Mouse (Mus musculus) WW6 (cell line): Measurements from ENCODE around the gene Ms4a6b.
"Not testable (repeated sequence)": the region's sequence is repeated elsewhere in the genome, so short reads cannot be mapped to it uniquely, and the experiment has no call there.

Experiments used
- DNase-seq: peaks from one replicate; pipeline ENCODE4 v3.0.0-alpha.2; 2013; ENCODE audit warnings: low read depth, low spot score

Ms4a6b gene

DNA sequence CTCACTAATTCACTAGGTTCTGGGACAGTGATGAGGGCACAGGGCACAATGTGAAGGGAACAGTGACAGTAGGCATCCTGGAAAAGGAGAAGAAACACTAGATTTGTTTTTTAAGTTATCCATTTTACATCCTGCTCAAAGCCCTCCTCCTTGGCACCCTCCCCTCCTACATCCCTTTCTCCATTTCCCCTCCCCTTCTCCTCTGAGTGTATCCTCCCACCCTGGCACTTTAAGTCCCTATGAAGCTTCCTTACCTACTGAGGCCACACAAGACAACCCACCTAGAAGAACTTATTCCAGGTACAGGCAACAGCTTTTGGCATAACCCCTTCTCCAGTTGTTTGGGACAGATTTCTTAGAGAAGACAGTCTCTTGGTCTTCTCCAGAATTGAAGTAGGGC lies at the start of gene Ms4a6b:
Gene Ms4a6b (plus strand): TSS at position 267 of the 400 bp plus-strand sequence.
- no peak for DNase-seq

DNA sequence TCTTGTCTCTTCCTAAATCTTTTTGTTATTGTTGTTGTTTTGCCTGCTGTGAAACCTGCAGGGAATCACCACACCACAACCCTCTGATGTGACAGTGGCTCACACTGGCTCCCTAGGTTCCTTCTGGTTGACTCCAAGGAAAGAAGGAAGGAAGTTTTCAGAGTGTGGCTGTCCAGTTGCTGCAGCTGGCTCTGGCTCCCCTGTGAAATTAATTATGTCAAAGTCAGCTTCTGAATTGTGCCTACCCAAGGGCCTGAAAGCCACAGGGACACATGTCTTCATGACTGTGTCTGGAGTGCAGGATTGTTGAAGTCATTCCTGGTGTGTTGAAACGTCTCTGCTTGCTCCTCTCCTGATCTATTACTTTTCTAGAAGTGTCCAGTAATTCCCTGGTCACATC lies 48.0 kb upstream of the Ms4a6b start:
- not testable (repeated sequence) for DNase-seq

DNA sequence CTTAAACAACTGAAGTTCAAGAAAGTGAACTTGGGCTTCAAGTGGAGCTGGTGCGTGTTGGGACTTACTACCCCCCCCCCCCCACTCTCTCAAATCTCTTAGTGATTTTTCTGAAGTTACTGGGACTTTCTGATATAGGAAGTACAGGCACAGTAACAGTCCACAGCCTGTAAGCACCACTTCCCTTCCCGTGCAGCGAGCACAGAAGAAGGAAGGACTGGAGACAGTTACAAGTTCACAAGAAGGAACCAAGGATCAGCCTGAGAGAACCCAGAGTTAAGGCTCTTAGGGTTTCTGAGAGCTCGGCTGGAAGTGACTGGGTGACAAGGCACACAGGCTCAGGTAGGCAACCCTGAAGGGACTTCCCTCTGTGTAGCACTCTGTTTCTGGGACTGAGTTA lies 47.1 kb upstream of the Ms4a6b start, which contains the start of gene Ms4a6c:
Gene Ms4a6c (plus strand): TSS at position 152 of the 400 bp plus-strand sequence.
- DNase-seq, result not testable (repeated sequence)

DNA sequence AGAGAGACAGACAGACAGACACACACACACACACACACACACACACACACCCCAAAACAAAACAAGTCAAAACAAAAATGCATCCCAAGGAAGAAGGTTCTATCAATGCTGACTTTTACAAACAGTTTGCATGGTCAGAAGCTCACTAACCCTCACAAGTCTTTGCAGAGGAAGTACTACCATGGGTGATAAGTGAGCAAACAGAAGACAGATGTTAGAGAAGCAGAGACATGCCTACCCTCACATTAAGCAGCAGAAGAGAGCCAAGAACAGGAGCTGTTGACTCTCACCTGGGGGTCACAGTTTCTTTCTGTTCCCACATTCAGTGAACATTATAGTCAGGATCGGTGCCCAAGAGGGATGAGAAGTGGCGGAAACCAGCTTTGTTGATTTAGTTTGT lies 36.6 kb upstream of the Ms4a6b start:
- DNase-seq, result no peak

DNA sequence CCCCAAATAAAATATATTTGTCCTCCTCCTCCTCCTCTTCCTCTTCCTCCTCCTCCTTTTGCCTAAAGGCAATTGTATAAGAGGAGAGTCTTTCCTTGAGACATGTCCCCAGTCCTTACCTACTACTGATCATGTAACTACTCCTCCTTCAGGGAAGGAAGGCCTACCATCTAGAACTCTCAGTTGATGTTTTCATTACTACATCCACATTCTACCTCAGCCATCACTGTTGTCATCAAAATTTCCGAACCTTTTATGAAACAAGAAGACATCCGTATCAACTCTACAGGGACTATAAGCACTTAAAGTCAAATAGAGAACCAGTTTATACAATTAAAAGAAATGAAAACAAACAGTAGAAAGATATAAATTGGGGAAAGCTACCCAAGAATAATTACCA lies 33.6 kb upstream of the Ms4a6b start:
- no peak for DNase-seq

DNA sequence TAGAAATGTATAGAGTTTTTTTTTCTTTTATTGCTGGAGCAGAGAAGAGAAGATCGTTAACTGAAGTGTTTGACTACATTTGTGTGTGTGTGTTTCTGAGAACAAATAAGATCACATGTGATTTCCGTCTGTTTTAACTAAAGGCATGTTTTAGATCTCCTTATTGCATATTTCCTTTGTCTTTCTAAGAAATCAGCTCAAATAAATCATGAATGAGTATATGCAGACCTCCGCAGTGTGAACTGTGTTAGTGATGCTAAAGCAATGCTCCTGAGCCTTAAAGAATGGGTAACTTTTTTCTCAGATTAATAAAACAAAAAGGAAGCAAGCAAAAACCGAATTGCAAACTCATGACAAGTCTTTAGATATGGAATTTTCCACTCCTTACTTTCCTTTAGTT lies 32.4 kb upstream of the Ms4a6b start:
- DNase-seq, result no peak

DNA sequence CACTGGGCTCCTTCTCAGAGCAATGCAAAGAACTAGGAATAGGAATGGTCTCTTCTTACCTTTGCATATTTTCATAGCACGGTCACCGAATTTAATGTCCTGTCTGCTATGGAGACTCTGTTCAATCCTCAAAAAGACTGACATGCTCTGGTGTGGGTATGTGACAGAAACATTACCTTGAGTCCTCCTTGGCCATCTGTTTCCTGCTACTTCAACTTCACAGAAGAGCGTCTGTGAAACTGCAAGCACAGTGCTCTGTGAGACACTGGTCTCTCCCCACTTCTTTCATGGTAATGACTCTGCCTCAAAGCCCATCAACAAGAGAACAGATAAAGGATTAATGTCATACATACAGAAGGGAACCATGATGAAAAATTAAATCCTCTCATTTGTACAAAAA lies 31.9 kb upstream of the Ms4a6b start:
- DNase-seq, result no peak

DNA sequence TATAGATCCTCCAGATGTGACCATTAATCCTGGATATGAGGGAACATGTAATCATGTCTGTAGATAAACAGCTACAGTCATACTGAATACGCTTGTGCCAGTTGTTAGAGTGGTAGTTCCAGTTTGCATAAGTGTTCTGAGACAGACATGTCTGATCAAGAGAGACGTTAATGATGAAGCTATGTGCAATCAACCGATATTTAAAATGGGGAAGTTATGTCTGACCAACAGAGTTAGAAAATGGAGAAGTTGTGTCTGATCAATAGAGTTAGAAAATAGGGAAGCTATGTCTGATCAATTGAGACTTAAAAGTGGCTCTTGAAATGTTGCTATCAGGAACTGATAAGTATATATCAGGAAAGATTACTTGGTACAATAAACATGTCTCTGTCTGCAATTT lies 31.0 kb upstream of the Ms4a6b start:
- DNase-seq, result no peak

DNA sequence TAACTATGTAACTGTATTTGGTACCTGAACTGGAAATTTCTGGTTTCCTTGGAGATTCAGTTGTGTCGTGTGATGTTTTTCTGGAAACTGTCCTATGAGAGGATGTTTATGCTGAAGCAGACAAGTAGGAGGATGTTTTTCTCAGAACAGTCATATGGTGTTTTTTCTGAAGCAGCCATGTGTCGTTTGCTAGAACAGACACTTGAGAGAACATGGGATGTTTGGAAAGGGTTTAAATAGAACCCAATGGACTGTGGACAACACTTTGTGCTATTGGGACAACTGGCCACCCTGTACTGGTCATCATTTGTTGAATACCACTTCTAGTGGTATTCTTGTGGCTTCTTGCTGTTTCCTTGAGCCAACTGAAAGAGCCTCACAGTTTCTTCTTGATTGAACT lies 30.6 kb upstream of the Ms4a6b start, which contains the start of gene Gm8369:
Gene Gm8369 (plus strand): TSS at position 193 of the 400 bp plus-strand sequence.
- DNase-seq, result no peak

DNA sequence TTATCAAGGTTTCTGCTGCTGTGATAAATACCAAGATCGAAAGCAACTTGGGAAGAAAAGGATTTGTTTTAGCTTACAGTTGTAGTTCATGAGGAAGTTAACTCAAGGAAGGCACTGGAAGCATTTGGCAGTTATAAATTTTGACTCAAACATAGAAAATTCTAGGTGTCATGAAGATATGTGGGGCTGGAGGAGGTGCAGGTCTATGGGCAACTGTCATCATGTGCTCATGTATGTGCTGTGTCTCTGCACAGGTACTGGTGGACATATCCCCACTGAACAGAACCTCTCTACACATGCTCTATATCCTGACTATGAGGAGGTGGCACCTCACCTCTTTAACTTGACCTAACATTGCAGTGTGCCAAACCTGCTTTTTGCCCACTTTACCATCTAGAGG lies 29.7 kb upstream of the Ms4a6b start:
- no peak for DNase-seq

DNA sequence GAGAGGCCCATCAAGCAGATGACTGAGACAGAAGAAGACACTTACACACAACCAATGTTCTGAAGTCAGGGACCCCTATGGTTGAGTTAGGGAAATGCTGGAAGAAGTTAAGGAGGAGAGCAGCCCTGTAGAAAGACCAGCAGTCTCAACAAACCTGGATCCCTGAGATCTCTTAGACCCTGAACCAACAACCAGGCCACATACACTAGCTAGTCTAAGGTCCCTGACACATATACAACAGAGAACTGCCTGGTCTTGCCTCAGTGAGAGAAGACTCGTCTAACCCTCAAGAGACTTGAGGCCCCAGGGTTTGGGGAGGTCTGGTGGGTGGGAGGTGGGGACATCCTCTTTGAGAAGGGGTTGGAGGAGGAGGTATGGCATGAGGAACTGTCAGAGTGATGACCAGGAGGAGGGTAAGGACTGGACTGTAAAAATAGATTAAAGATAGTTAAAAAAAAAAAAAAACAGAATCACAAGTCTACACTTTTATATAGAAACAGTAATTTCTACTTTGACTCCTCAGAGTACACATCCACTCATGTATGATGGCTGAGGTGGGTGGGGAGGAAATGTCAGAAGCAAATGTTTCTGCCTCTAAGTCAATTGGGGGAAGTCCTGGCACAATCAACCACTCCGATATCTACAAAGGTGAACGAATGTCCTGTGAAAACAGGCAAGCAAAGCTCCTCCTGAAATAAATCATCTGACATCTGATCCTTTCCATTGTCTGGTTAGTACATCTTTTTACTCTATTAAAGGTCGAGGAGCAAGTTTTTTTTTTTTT lies 24.7 kb upstream of the Ms4a6b start:
- no peak for DNase-seq

DNA sequence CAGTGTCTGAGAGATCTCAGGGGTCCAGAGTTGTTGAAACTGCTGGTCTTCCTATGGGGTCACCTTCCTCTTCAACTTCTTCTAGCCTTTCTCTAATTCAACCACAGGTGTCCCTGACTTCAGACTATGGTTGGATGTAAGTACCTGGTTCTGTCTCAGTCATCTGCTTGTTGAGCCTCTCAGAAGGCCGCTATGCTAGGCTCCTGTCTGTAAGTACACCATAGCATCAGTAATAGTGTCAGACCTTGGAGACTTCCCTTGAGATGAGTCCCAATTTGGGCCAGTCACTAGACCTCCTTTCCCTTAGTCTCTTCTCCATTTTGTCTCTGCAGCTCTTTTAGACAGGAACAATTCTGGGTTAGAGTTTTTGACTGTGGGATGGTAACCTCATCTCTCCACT lies 23.6 kb upstream of the Ms4a6b start:
- no peak for DNase-seq

DNA sequence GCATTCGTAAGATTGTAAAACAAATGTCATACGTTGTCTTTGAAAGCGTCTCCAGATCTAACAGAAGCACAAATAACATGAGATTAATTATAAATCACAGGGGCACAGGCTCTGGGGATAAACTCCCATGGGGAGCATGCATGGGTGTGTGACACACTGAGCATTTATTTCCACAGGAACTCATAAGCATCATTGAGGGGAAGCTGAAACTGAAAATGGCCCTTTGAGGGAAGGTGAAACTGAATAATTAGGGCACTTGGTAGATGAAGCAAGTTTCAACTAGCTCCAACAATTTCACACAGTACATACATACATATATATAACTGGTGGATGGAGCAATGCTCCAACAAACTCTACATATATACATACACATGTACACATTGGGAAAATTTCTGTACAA lies 21.8 kb upstream of the Ms4a6b start:
- no peak for DNase-seq

DNA sequence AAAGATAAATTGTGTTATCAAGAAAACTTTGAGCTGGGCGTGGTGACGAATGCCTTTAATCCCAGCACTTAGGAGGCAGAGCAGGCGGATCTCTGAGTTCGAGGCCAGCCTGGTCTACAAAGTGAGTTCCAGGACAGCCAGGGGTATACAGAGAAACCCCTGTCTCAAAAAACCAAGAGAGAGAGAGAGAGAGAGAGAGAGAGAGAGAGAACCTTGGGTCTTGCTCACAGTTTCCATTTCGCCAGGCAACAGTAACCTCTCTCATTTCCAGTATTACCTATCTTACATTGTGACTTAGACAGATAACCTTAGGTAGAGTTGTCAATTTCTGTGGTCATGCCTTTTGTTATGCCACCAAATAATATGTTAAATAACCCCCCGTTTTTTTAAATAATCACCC lies 20.0 kb upstream of the Ms4a6b start:
- DNase-seq, result no peak

DNA sequence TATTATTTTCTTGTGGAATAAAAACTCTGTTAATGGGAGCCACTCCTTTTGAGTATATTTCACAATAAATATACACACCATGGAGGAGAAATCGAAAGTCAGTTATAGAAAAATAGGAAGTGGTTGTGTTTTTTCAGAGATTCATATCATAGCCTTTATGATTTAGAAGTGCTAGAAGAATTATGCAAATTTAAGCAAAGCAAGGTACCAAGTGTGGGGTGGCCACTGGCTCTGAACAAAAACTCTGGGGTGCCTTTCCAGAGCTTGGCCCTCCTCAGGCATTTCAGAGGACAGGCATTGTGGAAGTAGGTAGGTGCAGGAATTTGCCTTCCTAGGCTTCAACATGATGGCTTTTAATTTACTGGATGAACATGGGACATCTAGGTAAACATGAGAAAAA lies 19.0 kb upstream of the Ms4a6b start:
- not testable (repeated sequence) for DNase-seq

DNA sequence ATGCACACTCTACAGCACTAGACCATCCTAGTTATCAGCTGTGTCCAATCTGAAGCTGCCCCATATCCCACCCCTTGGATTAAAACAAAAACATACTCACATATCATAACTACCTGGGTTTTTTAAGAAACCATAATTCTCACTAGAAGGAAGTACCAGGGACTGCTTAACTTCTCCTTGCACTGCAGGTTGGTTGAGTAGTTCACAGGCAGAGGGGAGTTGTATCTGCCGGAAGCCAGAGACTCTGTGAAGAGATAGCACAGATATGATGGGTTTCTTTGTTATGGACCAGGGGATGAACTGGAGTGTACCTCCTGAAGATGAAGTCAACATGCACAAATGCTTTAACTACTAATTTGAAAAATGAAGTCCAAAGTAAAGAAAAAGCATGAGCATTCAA lies 15.5 kb upstream of the Ms4a6b start:
- no peak for DNase-seq

DNA sequence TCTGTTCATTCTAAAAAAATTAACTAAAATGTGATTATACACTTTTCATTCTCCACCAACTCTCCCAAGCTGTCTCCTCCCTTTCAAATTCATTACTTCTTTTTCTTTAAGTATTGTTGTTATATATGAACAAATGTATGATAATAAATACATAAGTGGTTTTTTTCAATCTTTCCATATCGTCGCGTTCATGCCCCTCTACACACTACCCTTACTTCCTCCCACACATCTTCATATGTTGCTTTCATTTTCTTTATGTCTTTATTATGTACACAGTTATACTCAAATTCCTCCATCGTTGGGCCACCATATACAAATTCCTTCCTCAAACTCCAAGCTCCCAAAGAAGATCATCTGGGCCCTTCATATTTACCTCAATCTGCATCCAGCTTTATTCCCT lies 15.0 kb upstream of the Ms4a6b start:
- no peak for DNase-seq

DNA sequence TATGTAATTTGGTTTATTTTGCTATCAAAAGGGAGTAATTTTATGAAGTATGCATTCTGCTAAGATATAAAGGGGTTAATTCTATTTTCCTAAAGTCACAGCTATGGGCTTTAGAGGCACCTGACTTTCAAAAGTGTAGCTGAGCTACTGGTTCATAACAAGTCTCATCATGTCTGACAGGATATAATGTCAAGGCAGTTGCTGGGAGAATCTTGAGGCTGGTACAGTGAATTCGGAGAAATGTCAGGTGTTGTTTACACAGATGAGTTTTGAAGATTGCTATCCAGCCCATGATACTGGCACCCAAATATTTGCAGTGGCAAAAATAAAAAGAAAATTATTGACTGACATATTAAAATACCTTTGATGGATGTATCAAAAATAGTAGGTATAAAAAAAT lies 11.5 kb upstream of the Ms4a6b start:
- DNase-seq, result no peak

DNA sequence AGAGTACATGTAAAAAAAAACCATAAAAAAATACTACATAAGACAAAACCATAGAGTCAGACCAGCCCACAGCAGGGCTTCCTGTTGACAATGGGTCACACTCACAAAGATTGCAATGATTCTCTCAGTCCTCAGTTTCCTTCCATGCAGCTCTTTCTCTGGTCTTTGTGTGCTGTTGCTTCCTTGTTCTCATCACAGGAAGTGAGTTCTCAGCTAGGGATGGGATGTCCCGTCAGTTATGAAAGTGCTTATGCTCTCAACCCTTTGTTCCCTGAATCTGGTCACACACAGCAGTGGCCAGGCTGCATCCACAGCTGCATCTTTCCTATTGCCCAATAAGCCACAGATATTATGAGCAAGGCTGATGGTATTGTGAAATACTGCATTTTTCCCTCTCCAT lies 2.9 kb upstream of the Ms4a6b start:
- DNase-seq, result no peak

DNA sequence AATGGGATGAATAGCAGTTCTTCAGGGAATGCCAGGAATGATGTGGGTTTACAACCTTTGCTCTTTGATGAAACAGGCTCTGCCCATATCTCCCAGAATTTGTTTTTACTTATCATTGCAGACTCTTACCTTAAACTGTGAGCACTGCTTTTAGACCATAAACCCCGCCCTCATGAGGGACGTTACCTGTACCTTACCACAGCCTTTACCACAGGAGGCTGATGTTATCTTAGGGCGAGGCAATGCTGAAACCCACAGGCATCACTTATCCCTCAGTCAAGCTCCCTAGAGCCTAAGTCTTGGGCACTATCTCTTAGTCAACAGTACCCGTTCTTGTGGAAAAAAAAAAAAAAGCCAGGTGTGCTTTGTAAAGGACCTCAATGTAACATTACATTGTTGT lies 533 bp downstream of the Ms4a6b start:
- DNase-seq, result no peak

DNA sequence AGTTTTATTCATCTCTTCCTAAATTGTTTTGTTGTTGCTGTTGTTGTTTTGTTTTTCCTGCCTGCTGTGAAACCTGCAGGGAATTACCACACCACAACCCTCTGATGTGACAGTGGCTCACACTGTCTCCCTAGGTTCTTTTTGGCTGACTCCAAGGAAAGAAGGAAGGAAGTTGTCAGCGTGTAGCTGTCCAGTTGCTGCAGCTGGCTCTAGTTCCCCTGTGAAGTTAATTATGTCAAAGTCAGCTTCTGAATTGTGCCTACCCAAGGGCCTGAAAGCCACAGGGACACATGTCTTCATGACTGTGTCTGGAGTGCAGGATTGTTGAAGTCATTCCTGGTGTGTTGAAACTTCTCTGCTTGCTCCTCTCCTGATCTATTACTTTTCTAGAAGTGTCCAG lies 1.1 kb downstream of the Ms4a6b start:
- DNase-seq, result not testable (repeated sequence)

DNA sequence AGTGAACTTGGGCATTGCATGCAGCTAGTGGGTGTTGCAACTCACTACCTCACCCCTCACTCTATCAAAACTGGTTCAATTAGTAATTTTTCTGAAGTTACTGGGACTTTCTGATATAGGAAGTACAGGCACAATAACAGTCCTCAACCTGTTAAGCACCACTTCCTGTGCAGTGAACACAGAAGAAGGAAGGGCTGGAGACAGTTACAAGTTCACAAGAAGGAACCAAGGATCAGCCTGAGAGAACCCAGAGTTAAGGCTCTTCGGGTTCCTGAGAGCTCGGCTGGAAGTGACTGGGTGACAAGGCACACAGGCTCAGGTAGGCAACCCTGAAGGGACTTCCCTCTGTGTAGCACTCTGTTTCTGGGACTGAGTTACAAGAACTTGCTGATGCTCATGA lies 2.0 kb downstream of the Ms4a6b start:
- DNase-seq, result not testable (repeated sequence)

DNA sequence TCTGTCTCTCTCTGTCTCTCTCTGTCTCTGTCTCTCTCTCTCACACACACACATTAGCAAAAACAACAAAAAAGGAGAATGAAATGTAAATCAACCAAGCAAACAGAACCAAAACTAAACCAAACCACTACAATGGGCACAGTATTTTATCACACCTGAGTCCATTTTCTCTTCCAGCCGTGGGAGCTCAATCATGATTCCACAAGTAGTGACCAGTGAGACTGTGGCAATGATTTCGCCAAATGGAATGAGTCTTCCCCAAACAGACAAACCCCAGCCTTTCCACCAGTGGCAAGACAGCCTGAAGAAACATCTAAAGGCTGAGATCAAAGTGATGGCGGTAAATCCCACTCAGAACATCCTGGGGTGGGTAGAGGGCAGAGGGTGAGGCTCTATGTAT lies 3.8 kb downstream of the Ms4a6b start:
- DNase-seq, result no peak

DNA sequence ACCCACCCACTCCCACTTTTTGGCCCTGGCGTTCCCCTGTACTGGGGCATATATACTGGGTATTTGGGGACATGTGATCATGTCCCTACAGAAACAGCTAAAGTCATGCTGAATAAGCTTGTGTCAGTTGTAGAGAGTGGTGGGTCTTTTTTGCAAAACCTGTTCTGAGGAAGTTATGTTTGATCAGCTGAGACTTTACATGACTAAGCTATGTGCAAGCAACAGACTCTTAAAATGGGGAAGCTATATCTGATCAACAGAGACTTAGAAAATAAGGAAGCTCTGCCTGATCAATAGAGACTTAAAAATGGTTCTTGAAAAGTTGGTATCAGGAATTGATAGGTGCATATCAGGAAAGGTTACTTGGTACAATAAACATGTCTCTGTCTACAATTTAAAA lies 17.1 kb downstream of the Ms4a6b start:
- no peak for DNase-seq
